Comparison of ENCODE assay signal across 7 mouse cellular contexts in the genomic region with DNA sequence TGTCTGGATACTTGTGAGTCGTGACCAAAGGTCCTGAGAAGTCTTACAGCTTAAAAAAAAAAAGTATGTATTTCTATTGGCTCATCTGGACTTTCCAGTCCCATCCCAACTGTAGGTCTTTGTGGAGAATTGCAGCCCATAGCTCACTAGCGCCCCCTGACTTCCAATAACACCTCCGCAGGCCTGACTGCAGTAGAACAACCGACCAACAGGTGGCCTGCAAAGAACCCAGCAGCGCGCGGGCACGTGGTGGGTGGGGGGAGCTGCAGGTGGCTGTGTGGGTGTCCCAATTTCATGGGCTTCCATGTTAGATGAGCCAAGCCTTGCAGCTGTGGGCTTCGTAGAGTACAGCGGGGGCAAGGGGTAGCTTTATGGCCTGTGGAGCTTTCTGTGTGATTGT.
DNase-seq lines count a peak whose midpoint lies in the region; ATAC-seq lines count a peak whose summit lies in the region.

No protein-coding gene starts in this region.

- no peaks in the 10 kb centered on the region for H3K36me3 ChIP-seq in heart, embryonic 16.5 days (ENCODE audit: control insufficient read depth, insufficient read depth)

- ATAC-seq in heart, embryonic 16.5 days (replicated peaks; ENCODE audit: extremely low read depth, insufficient read depth, low FRiP score) = peak; percentile 43; the same call in 1 of the 2 replicates

- H3K9me3 ChIP-seq in heart, embryonic 16.5 days (replicated peaks; ENCODE audit: control insufficient read depth, low read length) = no peaks in the 10 kb centered on the region

- peaks cover 4% of the 10 kb centered on the region; the same call in 1 of the 2 replicates for H3K4me1 ChIP-seq in heart, embryonic 16.5 days (ENCODE audit: control insufficient read depth, insufficient read depth, low read length)

- no peak overlapping the region for H3K9ac ChIP-seq in heart, embryonic 16.5 days (ENCODE audit: low read length)

- no peak overlapping the region for H3K27ac ChIP-seq in heart, embryonic 16.5 days (ENCODE audit: low read length)

- peak; percentile 84 for DNase-seq in CD4-positive helper T cell, adult 2 months (ENCODE audit: low read depth, low spot score)
- DNase-seq in ES-CJ7 (ENCODE audit: low read depth, low spot score) = peak; percentile 88
- DNase-seq in cerebellum, adult 9-11 months = peak; percentile 23
- peak; percentile 24 to 40 for DNase-seq in layer of hippocampus, adult 8-10 months (ENCODE audit: low spot score in 2 of 2)
- peak; percentile 76 for DNase-seq in lung, postnatal 25 days (ENCODE audit: low spot score)
- DNase-seq in spleen, adult 12 weeks (ENCODE audit: low spot score) = peak; percentile 43

- H3K27me3 ChIP-seq in heart, embryonic 16.5 days (ENCODE audit: control insufficient read depth, insufficient read depth, low read length) = no peaks in the 10 kb centered on the region

- no peak overlapping the region for H3K4me3 ChIP-seq in heart, embryonic 16.5 days (ENCODE audit: low read length)

- WGBS in heart, embryonic 16.5 days = 24% methylated on average over 10 of the region's 10 CpGs

- H3K4me2 ChIP-seq in heart, embryonic 16.5 days (ENCODE audit: low read depth, low read length) = no peak overlapping the region

Comparison
In these comparisons a context has a peak if more than half of its experiments do, and no peak if none do; other contexts are left out.
1. DNase-seq: peak in every context shown above with its lines; median percentile 88 in ES-CJ7; 84 in CD4-positive helper T cell, adult 2 months; 76 in lung, postnatal 25 days; 43 in spleen, adult 12 weeks; 32 in layer of hippocampus, adult 8-10 months; 23 in cerebellum, adult 9-11 months.